Mouse (Mus musculus): ENCODE results near the gene C8b.
A peak's percentile ranks its signal among the peaks of the same experiment; 100 is the strongest.

C8b gene

GRCm38 (mm10) chr4:104810710-104811286 lies 44.7 kb downstream of the C8b start:
- DNase-seq (ENCODE audit: low read depth, low spot score) = no peak

GRCm38 (mm10) chr4:104813617-104814016 lies 47.5 kb downstream of the C8b start:
- no peak for DNase-seq (ENCODE audit: low read depth, low spot score)

- DNase-seq (ENCODE audit: low read depth, low spot score) = no peak
Measured at GRCm38 (mm10) chr4:104816519-104817232, 50.6 kb downstream of the C8b start.

GRCm38 (mm10) chr4:104817509-104817908 lies 51.4 kb downstream of the C8b start:
- DNase-seq (ENCODE audit: low read depth, low spot score) = no peak

GRCm38 (mm10) chr4:104818986-104819385 lies 52.9 kb downstream of the C8b start:
- DNase-seq (ENCODE audit: low read depth, low spot score) = no peak

- no peak for DNase-seq (ENCODE audit: low read depth, low spot score)
Measured at GRCm38 (mm10) chr4:104819891-104820290, 53.8 kb downstream of the C8b start.

- DNase-seq (ENCODE audit: low read depth, low spot score) = no peak
Measured at GRCm38 (mm10) chr4:104823597-104824101, 57.5 kb downstream of the C8b start.

- DNase-seq (ENCODE audit: low read depth, low spot score) = no peak
Measured at GRCm38 (mm10) chr4:104824381-104825077, 58.4 kb downstream of the C8b start.

GRCm38 (mm10) chr4:104828939-104829338 lies 62.8 kb downstream of the C8b start:
- peak; percentile 20 for DNase-seq (ENCODE audit: low read depth, low spot score)

- DNase-seq (ENCODE audit: low read depth, low spot score) = peak; percentile 50
Measured at GRCm38 (mm10) chr4:104835096-104835495, 69.0 kb downstream of the C8b start.

- DNase-seq (ENCODE audit: low read depth, low spot score) = no peak
Measured at GRCm38 (mm10) chr4:104838342-104838741, 72.2 kb downstream of the C8b start.

- no peak for DNase-seq (ENCODE audit: low read depth, low spot score)
Measured at GRCm38 (mm10) chr4:104842204-104842603, 76.1 kb downstream of the C8b start.

- no peak for DNase-seq (ENCODE audit: low read depth, low spot score)
Measured at GRCm38 (mm10) chr4:104843546-104843945, 77.4 kb downstream of the C8b start.
